Mouse (Mus musculus): Measurements from ENCODE around the gene Nr1d1.

Gene Nr1d1

DNA sequence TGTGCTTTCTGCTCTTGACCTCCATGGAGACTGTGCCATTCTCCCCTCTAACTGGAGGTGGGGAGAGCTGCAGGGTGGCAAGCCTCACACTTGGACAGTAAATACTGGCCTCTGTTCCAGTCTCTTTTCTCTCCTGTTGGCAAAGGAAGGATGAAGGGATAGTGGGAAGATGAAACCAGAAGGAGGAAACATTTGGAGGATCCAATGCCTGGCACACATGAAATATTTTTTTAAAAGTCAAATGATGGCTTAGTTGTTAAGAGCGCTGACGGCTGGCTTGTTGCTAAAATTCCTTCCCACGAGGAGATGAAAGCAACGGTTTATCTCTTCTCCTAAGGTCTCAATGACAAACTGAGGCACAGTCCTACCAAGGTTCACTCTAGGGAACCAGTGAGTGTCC, 40.0 kb downstream of the Nr1d1 start:
- DNase-seq = peak; percentile 46

DNA sequence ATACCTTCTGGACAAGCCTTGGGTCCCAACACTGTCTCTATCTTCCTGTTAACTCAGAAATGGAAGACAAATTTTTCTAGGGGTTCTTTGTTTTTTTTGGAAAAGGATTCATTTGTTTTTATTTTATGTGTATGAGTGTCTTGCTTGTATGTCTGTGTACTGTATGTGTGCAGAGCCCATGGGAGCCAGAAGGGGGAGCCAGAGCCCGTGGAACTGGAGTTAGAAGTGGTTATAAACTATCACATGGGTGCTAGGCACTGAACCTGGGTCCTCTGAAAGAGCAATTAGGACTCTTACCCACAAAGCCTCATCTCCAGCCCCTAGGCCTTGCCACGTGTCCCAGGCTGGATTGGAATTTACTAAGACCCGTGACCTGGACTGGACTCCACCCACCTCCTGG, 41.1 kb downstream of the Nr1d1 start:
- no peak for DNase-seq

DNA sequence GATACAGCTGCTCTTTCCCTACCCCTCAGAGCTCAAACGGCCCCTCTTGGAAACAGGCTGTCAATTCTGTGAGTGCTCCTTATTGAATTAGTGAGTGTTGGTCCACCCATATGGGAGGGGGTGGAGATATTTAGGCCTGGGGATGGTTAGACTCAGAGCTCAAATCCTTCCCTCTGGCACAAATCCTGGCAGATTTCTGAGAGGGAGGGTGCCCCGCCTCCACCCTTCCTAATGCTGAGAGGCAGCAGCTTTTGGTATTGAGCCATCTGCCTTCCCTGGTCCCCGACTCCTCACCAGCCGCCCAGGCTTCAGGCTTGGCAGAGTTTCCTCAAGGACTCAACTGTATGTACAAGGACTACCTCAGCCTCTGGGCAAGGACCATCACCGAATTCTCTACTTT, 44.0 kb downstream of the Nr1d1 start:
- DNase-seq = peak; percentile 82

DNA sequence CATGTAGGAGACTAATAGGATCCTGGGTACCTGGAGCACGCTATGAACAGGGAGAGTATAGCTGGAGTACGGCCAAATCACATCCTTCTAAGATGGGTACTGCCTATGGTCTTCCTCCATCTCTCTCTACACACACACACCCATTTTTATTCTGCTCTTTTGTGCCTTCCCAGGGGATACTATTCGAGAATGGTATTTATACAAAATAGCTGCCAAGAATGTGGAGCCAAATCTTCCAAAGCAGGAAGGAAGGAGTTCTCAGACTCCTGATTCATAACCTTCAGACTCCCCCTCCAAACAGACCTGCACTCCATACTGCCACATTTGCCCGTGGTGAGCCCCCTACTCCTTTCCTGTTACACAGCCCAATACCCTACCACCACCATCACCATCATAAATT, 44.4 kb downstream of the Nr1d1 start:
- no peak for DNase-seq

DNA sequence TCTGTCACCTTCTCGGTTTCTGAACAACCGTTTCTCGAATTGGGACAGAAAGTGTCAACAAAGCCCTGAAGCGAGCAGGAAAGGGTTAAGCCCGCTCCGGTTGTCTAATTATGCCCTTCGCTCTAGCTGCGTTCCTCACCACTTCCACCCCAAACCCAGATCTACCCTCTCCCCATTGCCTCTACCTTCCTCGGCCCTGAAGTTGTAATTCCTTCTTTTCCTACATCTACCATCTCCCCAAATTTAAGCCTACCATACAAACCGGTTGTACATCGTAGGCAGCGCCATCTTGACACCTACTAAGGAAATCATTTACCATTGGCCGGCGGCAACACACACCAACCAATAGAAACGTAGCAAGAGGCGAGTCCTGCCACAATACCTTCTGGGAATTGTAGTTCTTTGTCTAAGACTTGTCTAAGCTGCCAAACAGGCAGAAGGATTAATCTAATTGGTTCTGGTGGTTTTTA, 46.0 kb downstream of the Nr1d1 start, which contains the start of gene Med24:
Gene Med24, minus strand, starts transcription at position 317 of the 470 bp plus-strand sequence.
- DNase-seq = peak; percentile 88

DNA sequence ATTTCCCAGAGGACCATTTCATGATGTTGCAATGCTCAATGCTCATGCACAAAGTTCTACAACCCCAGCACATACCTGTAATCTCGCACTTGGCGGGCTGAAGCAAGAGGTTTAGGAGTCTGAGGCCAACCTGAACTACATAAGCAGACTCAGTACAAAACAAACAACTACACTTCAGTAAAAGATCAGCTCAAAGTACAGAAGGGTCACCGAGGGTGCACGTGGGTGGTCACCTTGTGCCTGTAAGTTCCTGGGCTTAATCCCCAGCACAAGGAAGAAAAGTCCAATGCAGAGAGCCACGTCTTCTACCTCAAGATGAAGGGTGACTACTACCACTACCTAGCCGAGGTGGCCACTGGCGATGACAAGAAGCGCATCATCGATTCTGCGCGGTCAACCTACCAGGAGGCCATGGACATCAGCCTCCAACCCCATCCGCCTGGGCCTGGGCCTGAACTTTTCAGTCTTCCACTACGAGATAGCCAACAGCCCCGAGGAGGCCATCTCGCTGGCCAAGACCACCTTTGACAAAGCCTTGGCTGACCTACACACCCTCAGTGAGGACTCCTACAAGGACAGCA, 49.1 kb downstream of the Nr1d1 start:
- DNase-seq = no peak

DNA sequence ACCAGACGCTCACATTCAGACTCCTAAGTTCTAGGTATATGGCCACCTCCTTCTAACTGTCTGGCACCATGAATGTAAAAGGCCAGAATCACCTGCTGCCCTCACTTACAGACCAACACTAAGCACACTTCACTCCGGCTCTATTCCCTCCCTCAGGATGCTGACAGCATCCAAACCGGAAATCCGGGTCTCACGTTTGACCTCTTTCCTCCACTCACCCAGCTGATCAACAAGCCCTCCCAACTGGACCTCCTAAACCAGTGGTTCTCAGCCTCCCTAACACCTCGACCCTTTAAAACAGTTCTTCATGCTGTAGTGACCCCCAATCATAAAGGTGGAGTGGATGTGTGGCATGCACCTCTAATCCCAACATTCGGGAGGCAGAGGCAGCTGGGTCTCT, 52.0 kb downstream of the Nr1d1 start:
- DNase-seq = no peak

DNA sequence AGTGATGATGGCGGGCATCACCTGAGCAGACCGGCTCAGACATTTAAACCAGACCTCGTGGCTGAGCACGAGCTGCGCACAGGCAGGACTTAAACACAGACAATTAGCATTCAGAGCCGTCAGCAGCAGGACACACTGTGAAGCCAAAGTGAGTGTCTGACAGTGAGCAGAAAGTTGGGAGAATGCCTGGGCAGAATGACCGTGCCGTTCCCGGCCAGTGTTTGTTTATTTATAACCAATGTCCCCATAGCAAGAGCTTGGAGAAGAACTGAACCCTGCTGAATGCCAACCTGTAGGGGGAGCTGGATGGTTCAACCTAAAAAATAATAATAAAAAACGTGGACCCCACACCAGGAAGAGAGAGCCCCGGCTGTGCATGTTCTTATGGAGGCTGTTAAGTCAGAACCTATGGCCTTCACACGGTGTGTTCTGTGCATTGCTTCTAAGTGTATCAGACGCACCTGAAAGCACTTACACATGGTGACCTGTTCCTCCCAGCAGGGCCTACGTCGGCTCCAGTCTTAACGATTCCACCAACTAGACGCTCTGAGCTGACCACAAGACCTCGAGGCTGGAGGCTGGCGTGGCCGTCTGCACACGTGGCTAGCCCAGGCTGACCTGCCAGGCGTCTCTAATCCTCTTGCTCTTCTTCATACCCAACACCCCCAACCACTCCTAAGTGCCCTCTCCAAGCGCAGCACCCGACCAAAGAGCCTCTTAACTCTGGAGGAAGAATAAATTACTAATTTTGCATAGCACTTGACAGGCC, 53.5 kb downstream of the Nr1d1 start:
- peak; percentile 33 for DNase-seq

DNA sequence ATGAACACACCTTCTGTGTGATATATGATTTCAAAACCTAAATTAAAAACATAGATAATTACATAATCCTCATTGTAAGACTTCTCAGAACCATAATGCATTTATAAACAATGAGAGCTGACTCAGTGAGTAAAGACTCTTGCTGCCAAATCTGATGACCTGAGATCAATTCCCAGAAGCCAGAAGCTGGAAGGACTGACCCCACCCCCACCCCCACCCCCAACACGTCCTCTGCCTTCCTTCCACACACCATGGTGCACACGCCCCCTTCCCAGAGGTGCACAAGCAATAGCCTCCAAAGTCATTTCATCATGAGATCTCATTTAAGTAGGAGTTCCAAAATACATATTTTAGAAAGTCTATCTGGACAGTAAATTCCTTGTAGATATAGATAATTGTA, 54.4 kb downstream of the Nr1d1 start:
- DNase-seq = no peak

Data from right cerebral cortex, postnatal 25 days (tissue).